25 mouse cellular contexts compared by ENCODE assay signal in genomic region chr17:6179389-6179788, GRCm38 (mm10).
DNase-seq lines count a peak whose midpoint lies in the region; ATAC-seq and TF ChIP-seq lines count a peak whose summit lies in the region.
"Had no signal": no experiment of that assay in that cellular context is flagged by ENCODE, and none has a peak within 500 bp of the region (broad histone marks: within the 10 kb centered on the region; RNA-seq: fewer than 3 reads in every experiment).

No protein-coding gene starts in this region.

- whole genome bisulfite sequencing in hindbrain, embryonic 12.5 days, result 31% methylated on average over 4 of the region's 4 CpGs
- 31% methylated on average over 4 of the region's 4 CpGs for WGBS in hindbrain, embryonic 14.5 days
- WGBS in intestine, postnatal 0 days, result 50% methylated on average over 4 of the region's 4 CpGs
- 64% methylated on average over 4 of the region's 4 CpGs for WGBS in stomach, embryonic 16.5 days

- ATAC-seq in hindbrain, embryonic 12.5 days (ENCODE audit: low FRiP score), result no peak
- no peak for ATAC-seq in hindbrain, embryonic 14.5 days (ENCODE audit: low FRiP score)
- peak; percentile 47; the same call in 1 of the 2 replicates for ATAC-seq in intestine, postnatal 0 days
- peak; percentile 53; the same call in 1 of the 2 replicates for ATAC-seq in stomach, embryonic 16.5 days (ENCODE audit: insufficient read depth, low FRiP score)
- ATAC-seq: forebrain, embryonic 13.5 days had no signal

- 0 out of 2 replicates have a peak overlapping the region, but pooled peaks have one; percentile 5 for H3K27ac ChIP-seq in hindbrain, embryonic 12.5 days
- no peak overlapping the region for H3K27ac ChIP-seq in hindbrain, embryonic 14.5 days
- H3K27ac ChIP-seq in intestine, postnatal 0 days (ENCODE audit: low read depth, low read length), result peak overlapping the region; percentile 46; the same call in 1 of the 2 replicates
- 0 out of 2 replicates have a peak overlapping the region, but pooled peaks have one; percentile 53 for H3K27ac ChIP-seq in stomach, embryonic 16.5 days (ENCODE audit: low read length)
- H3K27ac ChIP-seq: forebrain, embryonic 13.5 days; heart, adult 2 months; heart, embryonic 15.5 days; limb, embryonic 12.5 days; liver, embryonic 13.5 days; lung, embryonic 15.5 days had no signal

- peaks cover 6% of the 10 kb centered on the region for H3K4me1 ChIP-seq in hindbrain, embryonic 12.5 days
- peaks cover 6% of the 10 kb centered on the region; the same call in 1 of the 2 replicates for H3K4me1 ChIP-seq in hindbrain, embryonic 14.5 days (replicated peaks; ENCODE audit: control insufficient read depth, insufficient read depth, low read length)
- H3K4me1 ChIP-seq in intestine, postnatal 0 days (replicated peaks; ENCODE audit: control insufficient read depth, insufficient read depth, low read length), result no peaks in the 10 kb centered on the region; the same call in 1 of the 2 replicates
- peaks cover 10% of the 10 kb centered on the region for H3K4me1 ChIP-seq in stomach, embryonic 16.5 days (ENCODE audit: control insufficient read depth, insufficient read depth, low read length)
- H3K4me1 ChIP-seq: liver, embryonic 13.5 days; lung, embryonic 15.5 days had no signal

- no peaks in the 10 kb centered on the region for H3K27me3 ChIP-seq in hindbrain, embryonic 12.5 days
- H3K27me3 ChIP-seq in hindbrain, embryonic 14.5 days (ENCODE audit: control insufficient read depth, insufficient read depth, low read length), result no peaks in the 10 kb centered on the region
- no peaks in the 10 kb centered on the region for H3K27me3 ChIP-seq in intestine, postnatal 0 days (replicated peaks; ENCODE audit: control insufficient read depth, insufficient read depth, low read length)
- H3K27me3 ChIP-seq in stomach, embryonic 16.5 days (ENCODE audit: control insufficient read depth, insufficient read depth, low read length), result no peaks in the 10 kb centered on the region
- H3K27me3 ChIP-seq: forebrain, embryonic 13.5 days; heart, embryonic 15.5 days; limb, embryonic 12.5 days; liver, embryonic 13.5 days; lung, embryonic 15.5 days had no signal

- H3K4me3 ChIP-seq in hindbrain, embryonic 12.5 days, result no peak overlapping the region
- no peak overlapping the region for H3K4me3 ChIP-seq in hindbrain, embryonic 14.5 days (replicated peaks; ENCODE audit: low read length)
- H3K4me3 ChIP-seq in intestine, postnatal 0 days (ENCODE audit: low read depth, low read length), result no peak overlapping the region
- H3K4me3 ChIP-seq in stomach, embryonic 16.5 days (replicated peaks; ENCODE audit: low read length), result no peak overlapping the region
- H3K4me3 ChIP-seq: erythroblast, embryonic 14.5 days; forebrain, embryonic 13.5 days; heart, adult 2 months; heart, embryonic 15.5 days; limb, embryonic 12.5 days; liver, embryonic 13.5 days; lung, embryonic 15.5 days; megakaryocyte, embryonic 14.5 days had no signal

- no peak for TF ChIP-seq CTCF in intestine, postnatal 0 days (IDR thresholded peaks at IDR 0.05; ENCODE audit: low read depth)

- DNase-seq in hindbrain, embryonic 14.5 days (ENCODE audit: low spot score), result no peak
- DNase-seq in ovary, postnatal 36 days (ENCODE audit: low spot score), result peak; percentile 21
- no peak for DNase-seq in ovary, adult 18-20 months (ENCODE audit: low spot score)
- DNase-seq in lung, postnatal 14 days, result no peak
- DNase-seq in kidney, adult 9 months, result no peak
- DNase-seq: adrenal gland, adult 2 months; B cell, adult 2 months; cerebellum, adult 8-10 months; gastrocnemius, postnatal 14 days; heart, adult 2 months; heart, postnatal 4 days; kidney, adult 2 months; kidney, postnatal 14 days; liver, embryonic 13.5 days; right cerebral cortex, postnatal 4 days; thymus, postnatal 36 days had no signal

- H3K9ac ChIP-seq in hindbrain, embryonic 12.5 days, result no peak overlapping the region
- H3K9ac ChIP-seq in hindbrain, embryonic 14.5 days, result no peak overlapping the region
- no peak overlapping the region for H3K9ac ChIP-seq in intestine, postnatal 0 days (ENCODE audit: low read depth, low read length)
- H3K9ac ChIP-seq in stomach, embryonic 16.5 days (ENCODE audit: low read length), result no peak overlapping the region
- H3K9ac ChIP-seq: forebrain, embryonic 13.5 days; heart, embryonic 15.5 days; limb, embryonic 12.5 days; liver, embryonic 13.5 days; lung, embryonic 15.5 days had no signal

- no peak overlapping the region for H3K4me2 ChIP-seq in hindbrain, embryonic 12.5 days (replicated peaks)
- H3K4me2 ChIP-seq in hindbrain, embryonic 14.5 days (replicated peaks), result no peak overlapping the region
- no peak overlapping the region for H3K4me2 ChIP-seq in intestine, postnatal 0 days (replicated peaks; ENCODE audit: low read depth)
- H3K4me2 ChIP-seq in stomach, embryonic 16.5 days (ENCODE audit: low read depth, low read length), result no peak overlapping the region
- H3K4me2 ChIP-seq: forebrain, embryonic 13.5 days; heart, embryonic 15.5 days; limb, embryonic 12.5 days; liver, embryonic 13.5 days; lung, embryonic 15.5 days had no signal

- H3K36me3 ChIP-seq in hindbrain, embryonic 12.5 days, result peaks cover 31% of the 10 kb centered on the region
- peaks cover 40% of the 10 kb centered on the region for H3K36me3 ChIP-seq in hindbrain, embryonic 14.5 days (replicated peaks; ENCODE audit: control insufficient read depth, insufficient read depth)
- peaks cover 6% of the 10 kb centered on the region; the same call in 1 of the 2 replicates for H3K36me3 ChIP-seq in intestine, postnatal 0 days (ENCODE audit: control insufficient read depth, insufficient read depth)
- H3K36me3 ChIP-seq in stomach, embryonic 16.5 days (ENCODE audit: control insufficient read depth, insufficient read depth, low read length), result no peaks in the 10 kb centered on the region; the same call in none of the 2 replicates
- H3K36me3 ChIP-seq: liver, embryonic 13.5 days had no signal

- no peaks in the 10 kb centered on the region for H3K9me3 ChIP-seq in hindbrain, embryonic 12.5 days (replicated peaks)
- H3K9me3 ChIP-seq in hindbrain, embryonic 14.5 days (ENCODE audit: control insufficient read depth, low read length), result no peaks in the 10 kb centered on the region
- H3K9me3 ChIP-seq in intestine, postnatal 0 days (ENCODE audit: control insufficient read depth), result no peaks in the 10 kb centered on the region
- H3K9me3 ChIP-seq in stomach, embryonic 16.5 days (replicated peaks; ENCODE audit: control insufficient read depth, low read length), result peaks cover 2% of the 10 kb centered on the region; the same call in 1 of the 2 replicates
- H3K9me3 ChIP-seq: heart, embryonic 15.5 days; limb, embryonic 12.5 days; liver, embryonic 13.5 days; lung, embryonic 15.5 days had no signal

Comparison
In these comparisons a context has a peak if more than half of its experiments do, and no peak if none do; other contexts are left out.
1. ATAC-seq: peak in intestine, postnatal 0 days (single experiment) and stomach, embryonic 16.5 days (single experiment); none in hindbrain, embryonic 12.5 days (single experiment) and hindbrain, embryonic 14.5 days (single experiment).